Mouse (Mus musculus): ENCODE measurements around the gene Cct7.

Gene Cct7

GRCm38 (mm10) chr6:85502103-85502910 lies 51.0 kb downstream of the Cct7 start:
- peak in 1 of 2 experiments; percentile 50 for DNase-seq (ENCODE audit: low spot score in 2 of 2)

GRCm38 (mm10) chr6:85502911-85503250 lies 51.6 kb downstream of the Cct7 start, which contains the start of gene Fbxo41:
Gene Fbxo41 (minus strand): TSS chr6:85502994.
- DNase-seq (ENCODE audit: low spot score in 2 of 2), result peak in 1 of 2 experiments; percentile 60

GRCm38 (mm10) chr6:85504908-85505307 lies 53.6 kb downstream of the Cct7 start:
- DNase-seq (ENCODE audit: low spot score in 2 of 2), result peak in 1 of 2 experiments; percentile 29

GRCm38 (mm10) chr6:85508602-85509001 lies 57.3 kb downstream of the Cct7 start:
- no peak for DNase-seq (ENCODE audit: low spot score in 2 of 2)

GRCm38 (mm10) chr6:85510476-85510875 lies 59.2 kb downstream of the Cct7 start:
- peak in 1 of 2 experiments; percentile 91 for DNase-seq (ENCODE audit: low spot score in 2 of 2)

- peak in 1 of 2 experiments; percentile 25 for DNase-seq (ENCODE audit: low spot score in 2 of 2)
Observed at GRCm38 (mm10) chr6:85511286-85512055, 60.2 kb downstream of the Cct7 start.

- no peak for DNase-seq (ENCODE audit: low spot score in 2 of 2)
Observed at GRCm38 (mm10) chr6:85512056-85512440, 60.7 kb downstream of the Cct7 start.

- DNase-seq (ENCODE audit: low spot score in 2 of 2), result peak in 1 of 2 experiments; percentile 36
Observed at GRCm38 (mm10) chr6:85512577-85513530, 61.5 kb downstream of the Cct7 start.

- peak; percentile 88 to 94 for DNase-seq (ENCODE audit: low spot score in 2 of 2)
Observed at GRCm38 (mm10) chr6:85513531-85513910, 62.2 kb downstream of the Cct7 start, which contains the start of gene Egr4. Gene Egr4 (minus strand): TSS chr6:85513589.

GRCm38 (mm10) chr6:85515941-85516340 lies 64.6 kb downstream of the Cct7 start:
- no peak for DNase-seq (ENCODE audit: low spot score in 2 of 2)

Measured in left cerebral cortex, adult 9 months (tissue).